Mouse (Mus musculus) neural tube, embryonic 11.5 days (tissue): ENCODE data around the gene Sigirr. TPM values are rescaled to one million over a fixed set of nuclear protein-coding genes. Genes with fewer than 3 reads are reported as not detected.

Experiments used
- ATAC-seq: fragments of 200-750 bp; cut with Nextera tagmentation; 2 replicates; pipeline ENCODE4 v1.8.0; 2017; ENCODE audit warnings: moderate number of reproducible peaks, mild to moderate bottlenecking, moderate TSS enrichment, moderate library complexity; ENCODE audit not compliant: insufficient read depth, low FRiP score, low TSS enrichment
- DNase-seq: peaks from one replicate; pipeline ENCODE4 v3.0.0-alpha.2; 2015; ENCODE audit warnings: low spot score
- H3K27ac ChIP-seq: fragments of 300-500 bp; sonication (generic); 2 replicates; pipeline ENCODE4 v1.5.1; 2014; ENCODE audit warnings: low read depth, mild to moderate bottlenecking, low read length
- H3K27me3 ChIP-seq: fragments of 300-500 bp; sonication (generic); 2 replicates; pipeline ENCODE4 v1.6.1; 2014; ENCODE audit warnings: mild to moderate bottlenecking, low read length, mixed read lengths; ENCODE audit not compliant: control insufficient read depth, insufficient read depth
- H3K36me3 ChIP-seq: fragments of 300-500 bp; sonication (generic); 2 replicates; pipeline ENCODE4 v1.6.1; 2014; ENCODE audit warnings: mild to moderate bottlenecking, low read length, moderate library complexity, mixed read lengths; ENCODE audit not compliant: control insufficient read depth, insufficient read depth
- H3K4me1 ChIP-seq: fragments of 300-500 bp; sonication (generic); 2 replicates; pipeline ENCODE4 v1.6.1; 2014; ENCODE audit warnings: low read length, mixed read lengths; ENCODE audit not compliant: control insufficient read depth, insufficient read depth
- H3K4me2 ChIP-seq: fragments of 300-500 bp; sonication (generic); 2 replicates; pipeline ENCODE4 v1.6.1; 2014; ENCODE audit warnings: low read depth, mild to moderate bottlenecking, moderate library complexity
- H3K4me3 ChIP-seq: fragments of 300-500 bp; sonication (generic); 2 replicates; pipeline ENCODE4 v1.5.1; 2014; ENCODE audit warnings: low read depth, low read length
- H3K9ac ChIP-seq: fragments of 300-500 bp; sonication (generic); 2 replicates; pipeline ENCODE4 v1.6.1; 2014; ENCODE audit warnings: mild to moderate bottlenecking, low read length
- H3K9me3 ChIP-seq: fragments of 300-500 bp; sonication (generic); 2 replicates; pipeline ENCODE4 v1.6.1; 2016; ENCODE audit warnings: low read length; ENCODE audit not compliant: control insufficient read depth
- WGBS: fragments of 180-500 bp; shearing (Covaris S2); extraction: QIAGEN DNeasy Blood & Tissue Kit; methylation state at CpG from one replicate; pipeline ENCODE4 v1.1.7; 2014; 5-methylcytosine and 5-hydroxymethylcytosine counted together
- polyA plus RNA-seq: library from polyadenylated mRNA; unstranded; fragments of >200 nt; fragmentation: Nextera tagmentation; extraction: Ambion mirVana; gene quantifications from 2 replicates; pipeline ENCODE4 v1.2.1, GENCODE M21; 2014

Sigirr gene
- polyA plus RNA-seq, 1 experiment from 2014 or later: 2.4 TPM

DNA sequence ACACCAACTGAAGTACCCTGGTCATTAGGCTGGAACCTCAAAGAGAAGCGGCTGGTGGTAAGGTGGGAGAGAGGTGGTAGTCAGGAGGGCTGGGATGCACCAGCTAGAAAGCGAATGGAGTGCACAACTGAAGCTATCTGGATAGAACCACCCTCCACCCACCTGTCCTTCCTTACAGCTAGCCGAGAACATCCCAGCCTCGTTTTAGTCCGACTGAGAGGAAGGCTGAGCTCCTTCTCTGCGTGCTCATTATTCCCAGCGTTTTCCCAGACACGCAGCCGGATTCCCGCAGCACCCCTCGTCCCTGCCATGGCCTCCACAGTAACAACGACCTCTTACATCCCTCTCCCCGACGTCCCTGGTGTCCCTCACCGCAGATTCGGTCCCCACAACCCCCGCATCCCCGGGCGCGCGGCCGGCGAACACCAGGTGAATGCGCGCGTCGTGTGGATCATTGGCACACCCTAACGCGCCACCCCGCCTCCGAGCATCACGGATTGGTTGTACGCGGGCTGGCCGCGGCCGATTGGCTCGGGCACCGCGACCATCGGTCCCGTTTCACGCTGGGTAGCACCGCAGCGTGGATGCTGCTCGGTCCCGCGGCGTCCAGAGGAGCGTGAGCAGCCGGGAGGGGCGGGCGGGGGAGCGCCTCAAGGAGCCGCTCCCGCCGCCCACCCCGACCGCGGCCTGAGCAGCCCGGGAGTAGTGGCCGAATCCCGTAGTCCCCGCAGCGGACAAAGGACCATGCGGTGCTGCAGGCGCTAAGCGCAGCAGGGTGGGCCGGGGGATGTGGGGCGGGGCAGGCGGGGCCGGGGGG lies 39.7 kb downstream of the Sigirr start, which contains the start of gene B4galnt4:
Gene B4galnt4, plus strand, starts transcription at position 679 of the 817 bp plus-strand sequence.
- Histone ChIP-seq H3K9me3 (no peaks in the 10 kb centered on the region), H3K9ac (peak within 1 kb of the TSS; percentile 90), H3K4me1 (peaks cover 12% of the 10 kb centered on the region), H3K36me3 (peaks cover 7% of the 10 kb centered on the region; the same call in 1 of the 2 replicates), H3K27ac (peak within 1 kb of the TSS; percentile 75), H3K4me3 (peak within 1 kb of the TSS; percentile 79), H3K27me3 (no peaks in the 10 kb centered on the region), H3K4me2 (peak within 1 kb of the TSS; percentile 92)
- peak; percentile 98 for ATAC-seq
- peak; percentile 93 for DNase-seq
- WGBS: 1% methylated on average over 68 of the region's 72 CpGs

DNA sequence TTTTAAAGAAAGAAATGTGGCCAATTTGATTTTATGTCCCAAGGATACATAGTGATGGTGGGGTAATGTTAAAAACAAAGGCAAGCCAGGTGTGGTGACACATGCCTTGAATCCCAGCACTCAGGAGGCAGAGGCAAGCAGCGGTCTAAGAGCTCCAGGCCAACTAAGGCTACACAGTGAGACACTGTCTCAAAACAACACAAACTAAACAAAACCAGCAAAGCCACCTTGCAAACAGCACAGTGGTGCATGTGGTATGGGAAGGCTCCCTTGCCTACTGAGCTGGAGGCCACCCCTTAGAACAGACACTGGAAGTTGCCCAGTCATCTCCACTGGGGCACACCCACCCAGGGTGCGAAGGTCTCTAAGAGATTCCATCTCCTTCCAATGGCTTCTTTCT lies 40.4 kb downstream of the Sigirr start:
- Histone ChIP-seq H3K36me3 (peaks cover 6% of the 10 kb centered on the region; the same call in 1 of the 2 replicates), H3K27me3 (no peaks in the 10 kb centered on the region), H3K9ac (peak overlapping the region; percentile 90), H3K4me3 (peak overlapping the region; percentile 79), H3K4me1 (peaks cover 12% of the 10 kb centered on the region), H3K9me3 (no peaks in the 10 kb centered on the region), H3K4me2 (peak overlapping the region; percentile 92), H3K27ac (no peak overlapping the region)
- no peak for DNase-seq
- 71% methylated on average over 2 of the region's 2 CpGs for WGBS
- no peak for ATAC-seq

DNA sequence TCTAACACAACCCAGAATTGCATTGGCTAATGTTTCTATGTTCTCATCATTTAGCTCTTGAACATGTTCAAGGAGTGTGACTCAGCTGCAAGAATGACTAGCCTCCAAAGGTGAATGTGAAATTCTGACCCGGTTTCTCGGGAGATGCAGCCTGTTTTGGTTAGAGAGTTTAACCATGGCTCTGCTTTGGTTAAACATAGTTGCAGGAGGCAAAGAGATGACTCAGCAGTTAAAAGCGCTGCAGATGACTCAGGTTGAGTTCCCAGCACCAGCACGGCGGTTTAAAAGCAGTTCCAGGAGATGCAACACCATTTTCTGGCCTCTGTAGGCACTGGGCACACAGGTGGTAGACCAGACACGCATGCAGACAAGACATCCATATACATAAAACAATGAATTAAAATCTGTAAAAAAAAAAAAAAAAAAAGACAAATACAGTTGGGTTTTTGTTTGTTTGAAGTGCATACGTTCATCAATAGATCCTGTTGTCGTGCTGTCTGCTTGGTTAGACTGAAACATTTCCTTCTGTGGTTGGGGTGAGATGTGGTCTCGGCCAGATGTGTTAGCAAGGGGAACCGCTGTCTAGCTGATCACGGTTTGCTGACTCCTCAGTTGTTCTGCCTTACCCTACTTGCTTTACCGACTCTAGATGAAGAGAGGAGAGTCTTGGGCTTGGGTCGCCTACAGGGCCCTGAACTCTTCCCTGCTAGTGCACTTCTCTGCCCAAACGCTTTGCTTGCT lies 41.6 kb downstream of the Sigirr start:
- no peak overlapping the region for H3K4me3 ChIP-seq
- peaks cover 12% of the 10 kb centered on the region for H3K4me1 ChIP-seq
- H3K4me2 ChIP-seq: no peak overlapping the region
- H3K27ac ChIP-seq: no peak overlapping the region
- no peaks in the 10 kb centered on the region for H3K27me3 ChIP-seq
- no peaks in the 10 kb centered on the region for H3K9me3 ChIP-seq
- H3K9ac ChIP-seq: no peak overlapping the region
- no peaks in the 10 kb centered on the region for H3K36me3 ChIP-seq
- ATAC-seq (no peak), DNase-seq (no peak)
- WGBS: 92% methylated on average over 14 of the region's 14 CpGs

DNA sequence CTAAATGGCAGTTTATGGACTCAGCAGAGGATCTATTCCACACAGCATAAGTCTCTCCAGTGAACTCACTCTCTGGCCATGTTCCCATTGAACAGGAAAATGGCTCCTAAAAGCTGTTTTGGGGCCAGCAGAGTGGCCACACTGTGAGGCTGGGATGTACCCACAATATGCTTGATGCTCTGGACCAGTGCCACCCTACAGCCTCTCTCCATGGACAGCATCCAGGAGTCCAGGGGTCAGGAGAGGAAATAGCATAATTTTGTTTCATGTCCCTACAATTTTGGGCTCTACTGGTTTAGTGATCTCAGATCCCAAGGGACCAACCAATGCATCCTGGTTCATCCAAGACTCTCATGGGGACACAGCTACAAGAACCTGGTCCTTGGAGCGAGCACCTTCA lies 42.8 kb downstream of the Sigirr start:
- H3K4me1 ChIP-seq: peaks cover 12% of the 10 kb centered on the region
- H3K4me2 ChIP-seq: no peak overlapping the region
- no peaks in the 10 kb centered on the region for H3K27me3 ChIP-seq
- no peak overlapping the region for H3K4me3 ChIP-seq
- DNase-seq (no peak), ATAC-seq (no peak)
- no peak overlapping the region for H3K27ac ChIP-seq
- WGBS: 89% methylated on average over 1 of the region's 1 CpGs
- H3K9me3 ChIP-seq: no peaks in the 10 kb centered on the region
- no peak overlapping the region for H3K9ac ChIP-seq
- H3K36me3 ChIP-seq: no peaks in the 10 kb centered on the region

DNA sequence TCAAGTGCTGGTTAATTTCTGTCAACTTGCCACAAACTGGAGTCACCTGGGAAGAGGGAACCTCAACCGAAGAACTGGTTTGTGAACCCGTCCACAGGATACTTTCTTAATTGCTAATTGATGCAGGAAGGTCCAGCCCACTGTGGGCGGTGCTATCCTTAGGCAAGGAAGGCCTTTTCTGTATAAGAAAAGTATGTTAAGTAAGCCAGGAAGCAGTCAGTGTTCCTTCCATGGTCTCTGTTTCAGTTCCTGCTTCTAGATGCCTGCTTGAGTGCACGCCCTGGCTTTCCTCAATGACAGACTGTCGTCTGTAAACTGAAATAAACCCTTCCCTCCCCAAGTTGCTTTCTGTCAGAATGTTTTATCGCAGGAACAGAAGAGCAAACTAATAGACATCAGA lies 43.4 kb downstream of the Sigirr start:
- H3K4me3 ChIP-seq: no peak overlapping the region
- WGBS: 91% methylated on average over 6 of the region's 6 CpGs
- H3K4me1 ChIP-seq: peaks cover 9% of the 10 kb centered on the region
- no peaks in the 10 kb centered on the region for H3K27me3 ChIP-seq
- H3K4me2 ChIP-seq: no peak overlapping the region
- no peak overlapping the region for H3K9ac ChIP-seq
- H3K27ac ChIP-seq: no peak overlapping the region
- ATAC-seq (no peak), DNase-seq (no peak)
- H3K9me3 ChIP-seq: no peaks in the 10 kb centered on the region
- H3K36me3 ChIP-seq: no peaks in the 10 kb centered on the region

DNA sequence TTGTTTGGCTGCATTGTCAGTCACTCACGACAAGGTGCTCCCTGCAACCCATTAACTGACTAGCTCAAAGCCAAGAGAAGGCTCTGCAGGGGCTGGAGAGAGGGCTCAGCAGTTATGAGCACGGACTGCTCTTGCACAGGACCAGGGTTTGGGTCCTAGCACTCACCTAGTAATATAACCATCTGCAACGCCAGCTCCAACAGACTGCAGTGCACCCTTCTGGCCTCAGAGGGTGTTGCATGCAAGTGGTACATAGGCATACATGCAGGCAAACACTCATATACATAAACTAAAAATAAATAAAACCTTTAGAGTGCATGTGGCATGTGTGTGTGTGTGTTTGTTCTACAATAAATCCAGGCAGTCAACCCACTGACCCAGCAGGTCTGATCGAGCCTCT lies 44.6 kb downstream of the Sigirr start:
- ATAC-seq (no peak), DNase-seq (no peak)
- peaks cover 5% of the 10 kb centered on the region for H3K4me1 ChIP-seq
- no peak overlapping the region for H3K4me3 ChIP-seq
- no peaks in the 10 kb centered on the region for H3K27me3 ChIP-seq
- H3K9ac ChIP-seq: no peak overlapping the region
- H3K4me2 ChIP-seq: no peak overlapping the region
- H3K27ac ChIP-seq: no peak overlapping the region
- H3K36me3 ChIP-seq: no peaks in the 10 kb centered on the region
- WGBS: 84% methylated on average over 4 of the region's 4 CpGs
- H3K9me3 ChIP-seq: no peaks in the 10 kb centered on the region

DNA sequence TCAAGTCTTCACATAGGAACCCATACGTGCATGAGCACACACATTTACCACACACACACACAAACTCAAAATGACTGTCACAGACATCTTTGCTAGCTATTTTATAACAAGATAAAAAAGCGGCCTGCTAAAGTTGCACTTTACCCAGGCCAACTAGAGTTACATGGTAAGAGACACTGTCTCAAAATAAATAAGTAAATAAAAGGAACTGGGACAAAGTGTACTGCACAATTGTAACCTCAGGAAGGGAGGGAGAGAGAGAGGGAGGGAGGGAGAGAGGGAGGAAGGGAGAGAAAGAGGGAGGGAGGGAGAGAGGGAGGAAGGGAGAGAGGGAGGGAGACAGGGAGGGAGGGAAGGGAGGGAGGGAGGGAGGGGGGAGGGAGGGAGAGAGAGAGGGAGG lies 48.0 kb downstream of the Sigirr start:
- no peaks in the 10 kb centered on the region for H3K27me3 ChIP-seq
- WGBS: 87% methylated on average over 2 of the region's 2 CpGs
- no peak overlapping the region for H3K4me2 ChIP-seq
- no peak overlapping the region for H3K4me3 ChIP-seq
- DNase-seq (no peak), ATAC-seq (no peak)
- no peak overlapping the region for H3K9ac ChIP-seq
- no peaks in the 10 kb centered on the region for H3K36me3 ChIP-seq
- H3K4me1 ChIP-seq: peaks cover 3% of the 10 kb centered on the region; the same call in 1 of the 2 replicates
- H3K27ac ChIP-seq: no peak overlapping the region
- no peaks in the 10 kb centered on the region for H3K9me3 ChIP-seq

DNA sequence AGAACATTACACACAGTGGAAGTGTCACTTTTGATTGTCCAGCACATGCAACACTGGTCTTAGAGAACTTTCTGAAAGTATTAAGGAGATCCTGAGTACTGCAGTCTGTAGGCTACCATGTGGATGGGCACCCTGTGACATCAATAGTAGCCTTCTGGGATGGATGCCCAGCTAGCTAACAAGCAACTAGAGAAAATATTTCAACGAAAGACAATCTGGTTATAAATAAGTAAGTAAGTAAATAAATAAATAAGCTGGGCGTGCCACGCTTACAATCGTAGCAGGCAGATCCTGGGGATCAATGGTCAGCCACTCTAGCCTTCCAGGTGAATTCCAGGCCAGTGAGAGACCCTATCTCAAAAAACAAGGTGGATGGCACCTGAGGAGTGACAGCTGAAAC lies 48.4 kb downstream of the Sigirr start:
- DNase-seq (no peak), ATAC-seq (no peak)
- Histone ChIP-seq H3K27ac (no peak overlapping the region), H3K27me3 (no peaks in the 10 kb centered on the region), H3K9me3 (no peaks in the 10 kb centered on the region), H3K36me3 (no peaks in the 10 kb centered on the region), H3K4me1 (peaks cover 7% of the 10 kb centered on the region; the same call in 1 of the 2 replicates), H3K4me2 (no peak overlapping the region), H3K4me3 (no peak overlapping the region), H3K9ac (no peak overlapping the region)
- 93% methylated on average over 4 of the region's 4 CpGs for WGBS
